Mouse (Mus musculus) embryonic facial prominence, embryonic 14.5 days (tissue): Measurements from ENCODE around the gene Tpmt. TPM values are rescaled to one million over a fixed set of nuclear protein-coding genes. Genes with fewer than 3 reads are reported as not detected.

Experiments
- ATAC-seq: fragments of 200-750 bp; cut with Nextera tagmentation; 2 replicates; pipeline ENCODE4 v1.8.0; 2017; ENCODE audit warnings: low read depth, moderate number of reproducible peaks, moderate TSS enrichment
- DNase-seq: peaks from one replicate; pipeline ENCODE4 v3.0.0-alpha.2; 2015; ENCODE audit warnings: low spot score
- H3K27ac ChIP-seq: fragments of 300-500 bp; sonication (generic); replicated peaks from 2 replicates; pipeline ENCODE4 v1.5.1; 2014; ENCODE audit warnings: low read depth, mild to moderate bottlenecking, low read length, moderate library complexity
- H3K27me3 ChIP-seq: fragments of 300-500 bp; sonication (generic); replicated peaks from 2 replicates; pipeline ENCODE4 v1.6.1; 2014; ENCODE audit warnings: low read length; ENCODE audit not compliant: control insufficient read depth, insufficient read depth
- H3K36me3 ChIP-seq: fragments of 300-500 bp; sonication (generic); 2 replicates; pipeline ENCODE4 v1.6.1; 2014; ENCODE audit warnings: low read length, mixed read lengths; ENCODE audit not compliant: control insufficient read depth, insufficient read depth
- H3K4me1 ChIP-seq: fragments of 300-500 bp; sonication (generic); 2 replicates; pipeline ENCODE4 v1.6.1; 2014; ENCODE audit warnings: antibody characterized with exemption, low read length; ENCODE audit not compliant: control insufficient read depth, insufficient read depth
- H3K4me2 ChIP-seq: fragments of 300-500 bp; sonication (generic); 2 replicates; pipeline ENCODE4 v1.6.1; 2014; ENCODE audit warnings: low read depth, mild to moderate bottlenecking, low read length, moderate library complexity, mixed read lengths
- H3K4me3 ChIP-seq: fragments of 300-500 bp; sonication (generic); 2 replicates; pipeline ENCODE4 v1.5.1; 2014; ENCODE audit warnings: low read depth, mild to moderate bottlenecking, low read length
- H3K9ac ChIP-seq: fragments of 300-500 bp; sonication (generic); 2 replicates; pipeline ENCODE4 v1.6.1; 2014; ENCODE audit warnings: low read depth, mild to moderate bottlenecking, low read length, moderate library complexity, mixed read lengths
- H3K9me3 ChIP-seq: fragments of 300-500 bp; sonication (generic); 2 replicates; pipeline ENCODE4 v1.6.1; 2016; ENCODE audit warnings: low read length; ENCODE audit not compliant: control insufficient read depth
- WGBS: fragments of 180-500 bp; shearing (Covaris S2); extraction: QIAGEN DNeasy Blood & Tissue Kit; methylation state at CpG from one replicate; pipeline ENCODE4 v1.1.7; 2014; 5-methylcytosine and 5-hydroxymethylcytosine counted together
- polyA plus RNA-seq: library from polyadenylated mRNA; unstranded; fragments of >200 nt; fragmentation: Nextera tagmentation; extraction: Ambion mirVana; gene quantifications from 2 replicates; pipeline ENCODE4 v1.2.1, GENCODE M21; 2014

Gene Tpmt
- polyA plus RNA-seq, 1 experiment from 2014 or later: 17.7 TPM

- DNase-seq (no peak), ATAC-seq (no peak)
- 93% methylated on average over 4 of the region's 4 CpGs for WGBS
- Histone ChIP-seq H3K9ac (no peak overlapping the region), H3K27me3 (no peaks in the 10 kb centered on the region), H3K9me3 (no peaks in the 10 kb centered on the region), H3K27ac (no peak overlapping the region), H3K4me1 (no peaks in the 10 kb centered on the region), H3K4me2 (no peak overlapping the region), H3K4me3 (no peak overlapping the region), H3K36me3 (no peaks in the 10 kb centered on the region)
Observed at GRCm38 (mm10) chr13:47033602-47034001, 10.9 kb downstream of the Tpmt start.

DNA sequence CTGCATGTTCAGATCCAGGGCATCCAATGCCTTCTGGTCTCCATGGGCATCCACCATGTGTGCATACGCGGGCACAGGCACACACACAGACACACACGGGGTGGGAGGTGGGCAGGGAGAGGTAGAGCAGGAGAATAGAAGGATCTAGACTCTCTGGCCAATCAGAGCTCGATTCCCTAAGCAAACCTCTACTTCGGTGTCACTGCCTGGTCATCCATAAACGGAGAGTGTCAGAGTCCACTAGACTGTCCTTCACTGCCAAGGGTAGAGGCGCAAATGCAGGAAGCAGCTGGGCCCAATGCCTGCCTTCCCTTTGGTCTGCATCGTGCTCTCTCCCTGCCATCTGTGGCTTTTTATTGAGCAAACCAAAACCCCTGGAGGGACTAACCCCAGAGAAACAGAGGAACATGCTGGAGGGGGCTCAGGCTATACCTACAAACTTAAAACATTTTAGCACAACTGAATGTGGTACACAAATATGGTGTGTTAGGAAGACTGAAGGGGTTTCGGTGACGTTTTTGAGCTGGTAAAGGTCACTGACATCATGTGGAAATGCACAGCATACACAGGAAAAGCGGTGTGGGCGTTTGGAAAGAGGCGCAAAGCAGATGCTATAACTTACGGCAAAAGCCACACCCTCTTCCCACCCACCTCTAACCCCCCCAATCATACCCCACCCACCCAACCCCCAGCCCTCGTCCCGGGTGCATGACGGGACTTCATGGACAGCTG lies 14.0 kb downstream of the Tpmt start:
- Histone ChIP-seq H3K9me3 (no peaks in the 10 kb centered on the region), H3K4me1 (no peaks in the 10 kb centered on the region), H3K36me3 (no peaks in the 10 kb centered on the region), H3K4me2 (no peak overlapping the region), H3K27me3 (no peaks in the 10 kb centered on the region), H3K9ac (no peak overlapping the region), H3K27ac (no peak overlapping the region), H3K4me3 (no peak overlapping the region)
- 87% methylated on average over 17 of the region's 17 CpGs for WGBS
- DNase-seq: no peak
- ATAC-seq: no peak

- no peaks in the 10 kb centered on the region for H3K27me3 ChIP-seq
- WGBS: 72% methylated on average over 7 of the region's 7 CpGs
- H3K4me2 ChIP-seq: no peak overlapping the region
- H3K4me3 ChIP-seq: no peak overlapping the region
- DNase-seq (no peak), ATAC-seq (no peak)
- H3K4me1 ChIP-seq: no peaks in the 10 kb centered on the region
- no peaks in the 10 kb centered on the region for H3K9me3 ChIP-seq
- no peak overlapping the region for H3K9ac ChIP-seq
- H3K36me3 ChIP-seq: no peaks in the 10 kb centered on the region
- H3K27ac ChIP-seq: no peak overlapping the region
Observed at GRCm38 (mm10) chr13:47020798-47021197, 23.7 kb downstream of the Tpmt start.

DNA sequence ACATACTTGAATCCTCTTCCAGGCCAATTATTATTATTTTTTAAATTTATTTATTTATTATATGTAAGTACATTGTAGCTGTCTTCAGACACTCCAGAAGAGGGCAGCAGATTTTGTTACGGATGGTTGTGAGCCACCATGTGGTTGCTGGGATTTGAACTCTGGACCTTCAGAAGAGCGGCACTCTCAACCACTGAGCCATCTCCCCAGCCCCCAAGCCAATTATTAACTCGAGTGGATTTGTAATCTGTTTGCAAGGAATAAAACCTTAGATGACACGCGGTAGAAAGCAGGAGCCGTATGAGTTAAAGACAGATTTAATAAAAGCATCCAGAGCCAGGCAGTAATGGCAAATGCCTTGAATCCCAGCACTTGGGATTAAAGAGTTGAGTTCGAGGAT lies 24.8 kb downstream of the Tpmt start:
- no peak overlapping the region for H3K4me3 ChIP-seq
- DNase-seq: no peak
- no peak overlapping the region for H3K9ac ChIP-seq
- H3K4me1 ChIP-seq: no peaks in the 10 kb centered on the region; the same call in 1 of the 2 replicates
- H3K4me2 ChIP-seq: no peak overlapping the region
- 86% methylated on average over 7 of the region's 7 CpGs for WGBS
- ATAC-seq: no peak
- H3K36me3 ChIP-seq: no peaks in the 10 kb centered on the region
- no peak overlapping the region for H3K27ac ChIP-seq
- no peaks in the 10 kb centered on the region for H3K9me3 ChIP-seq
- H3K27me3 ChIP-seq: no peaks in the 10 kb centered on the region

DNA sequence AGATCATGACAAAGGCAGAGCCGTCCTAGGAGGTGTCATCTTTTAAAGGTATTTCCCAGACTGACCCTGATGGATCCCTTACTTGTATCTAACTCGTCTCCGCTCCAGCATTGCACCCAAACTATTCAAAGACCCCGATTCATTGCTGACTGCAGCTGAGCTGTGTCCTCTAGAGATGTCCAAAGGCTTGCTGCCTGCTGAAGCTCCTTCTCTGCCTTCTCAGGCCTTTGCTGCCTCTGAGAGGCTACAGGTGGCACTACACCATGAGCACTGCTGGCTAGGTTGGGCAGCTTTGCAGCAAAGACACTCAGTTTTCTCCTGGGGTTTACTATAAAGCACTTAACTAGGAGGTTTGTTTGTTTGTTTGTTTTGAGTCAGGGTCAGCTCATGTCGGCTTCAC lies 27.3 kb downstream of the Tpmt start:
- Histone ChIP-seq H3K9me3 (peaks cover 5% of the 10 kb centered on the region; the same call in 1 of the 2 replicates), H3K9ac (no peak overlapping the region), H3K4me1 (peaks cover 4% of the 10 kb centered on the region), H3K36me3 (no peaks in the 10 kb centered on the region), H3K4me2 (no peak overlapping the region), H3K4me3 (no peak overlapping the region), H3K27me3 (0 out of 2 replicates have a peak, but pooled peaks cover 4% of the 10 kb centered on the region), H3K27ac (no peak overlapping the region)
- 38% methylated on average over 5 of the region's 5 CpGs for WGBS
- ATAC-seq (peak; percentile 79; the same call in 1 of the 2 replicates), DNase-seq (peak; percentile 79)

DNA sequence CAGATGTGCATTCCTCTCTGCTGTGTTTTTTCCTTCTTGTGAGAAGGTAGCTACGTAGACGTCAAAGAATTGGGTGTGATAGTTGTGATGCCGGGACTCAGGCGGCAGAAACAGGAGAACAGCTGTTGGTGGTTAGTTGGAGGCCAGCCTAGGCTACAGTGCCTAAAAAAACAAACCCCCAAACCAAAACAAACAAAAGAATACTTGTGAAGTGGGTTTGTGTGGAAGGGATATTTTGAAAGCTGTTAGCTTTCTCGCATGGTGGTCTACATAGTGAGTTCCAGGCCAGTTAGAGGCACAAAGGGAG lies 29.4 kb downstream of the Tpmt start:
- Histone ChIP-seq H3K9ac (peak overlapping the region; percentile 63; the same call in 1 of the 2 replicates), H3K4me1 (peaks cover 4% of the 10 kb centered on the region), H3K36me3 (no peaks in the 10 kb centered on the region), H3K27me3 (0 out of 2 replicates have a peak, but pooled peaks cover 4% of the 10 kb centered on the region), H3K4me2 (peak overlapping the region; percentile 99), H3K4me3 (peak overlapping the region; percentile 61), H3K9me3 (peaks cover 23% of the 10 kb centered on the region), H3K27ac (no peak overlapping the region)
- no peak for ATAC-seq
- DNase-seq: peak; percentile 24
- 50% methylated on average over 5 of the region's 5 CpGs for WGBS

GRCm38 (mm10) chr13:47014334-47015194 lies 30.0 kb downstream of the Tpmt start, which contains the start of gene Nhlrc1:
Gene Nhlrc1, minus strand, starts transcription at chr13:47014850.
- Histone ChIP-seq H3K4me3 (peak within 1 kb of the TSS; percentile 61), H3K27me3 (0 out of 2 replicates have a peak, but pooled peaks cover 4% of the 10 kb centered on the region), H3K27ac (no peak within 1 kb of the TSS), H3K4me1 (peaks cover 4% of the 10 kb centered on the region), H3K36me3 (no peaks in the 10 kb centered on the region), H3K9me3 (peaks cover 29% of the 10 kb centered on the region), H3K9ac (peak within 1 kb of the TSS; percentile 63), H3K4me2 (peak within 1 kb of the TSS; percentile 99)
- 7% methylated on average over 32 of the region's 73 CpGs for WGBS
- ATAC-seq: peak; percentile 92
- DNase-seq: peak; percentile 70

DNA sequence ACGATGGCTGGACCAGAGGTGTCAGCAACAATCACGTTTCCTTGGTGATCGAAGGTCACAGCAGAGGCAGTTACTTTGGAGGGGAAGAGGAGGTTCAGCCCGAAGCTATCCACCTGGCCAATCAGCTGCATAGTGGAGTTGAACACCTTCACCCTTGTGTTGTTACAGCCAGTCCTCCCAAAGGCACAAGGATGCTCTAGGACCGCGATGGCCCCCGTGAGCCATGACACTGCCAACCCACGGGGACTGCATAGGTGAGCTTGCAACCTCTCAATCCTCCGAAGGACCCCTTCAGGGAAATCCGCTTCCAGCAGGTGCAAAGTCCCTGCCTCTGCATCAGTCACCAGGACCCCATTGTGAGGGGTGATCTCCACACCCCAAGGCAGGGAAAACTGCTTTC lies 30.8 kb downstream of the Tpmt start:
- ATAC-seq: no peak
- 0 out of 2 replicates have a peak, but pooled peaks cover 4% of the 10 kb centered on the region for H3K27me3 ChIP-seq
- H3K4me3 ChIP-seq: peak overlapping the region; percentile 61
- 56% methylated on average over 10 of the region's 10 CpGs for WGBS
- DNase-seq: no peak
- peaks cover 4% of the 10 kb centered on the region for H3K4me1 ChIP-seq
- no peak overlapping the region; the same call in 1 of the 2 replicates for H3K9ac ChIP-seq
- no peak overlapping the region for H3K27ac ChIP-seq
- H3K36me3 ChIP-seq: no peaks in the 10 kb centered on the region
- peak overlapping the region; percentile 99 for H3K4me2 ChIP-seq
- peaks cover 34% of the 10 kb centered on the region for H3K9me3 ChIP-seq
